ENCODE assay signal across 9 mouse cellular contexts in genomic region chr3:114065587-114065986, GRCm38 (mm10). TPM values are rescaled to one million over a fixed set of nuclear protein-coding genes. Genes with fewer than 3 reads are reported as not detected.
A peak's percentile ranks its signal among the peaks of the same experiment; 100 is the strongest.
DNase-seq lines count a peak whose midpoint lies in the region; TF ChIP-seq lines count a peak whose summit lies in the region.
"Had no signal": no experiment of that assay in that cellular context is flagged by ENCODE, and none has a peak within 500 bp of the region (broad histone marks: within the 10 kb centered on the region; RNA-seq: fewer than 3 reads in every experiment).

No protein-coding gene starts in this region.

- TF ChIP-seq CTCF in cerebellum, adult 2 months (IDR thresholded peaks at IDR 0.05; ENCODE audit: borderline replicate concordance, insufficient read depth, low read depth, low read length): no peak

- TF ChIP-seq POLR2A in cerebellum, adult 2 months (IDR thresholded peaks at IDR 0.05; ENCODE audit: borderline replicate concordance, insufficient read depth, low read length): no peak

- peak; percentile 6 to 8 for DNase-seq in heart, postnatal 10 days
- DNase-seq in heart, adult 8-10 months (ENCODE audit: low spot score): no peak
- DNase-seq in frontal cortex, adult 2 months (ENCODE audit: extremely low spot score in 1 of 2, low spot score in 1 of 2): peak; percentile 68 to 73
- peak; percentile 22 to 45 for DNase-seq in layer of hippocampus, postnatal 14 days (ENCODE audit: low spot score in 2 of 2)
- peak; percentile 61 to 63 for DNase-seq in right cerebral cortex, adult 2 months (ENCODE audit: low spot score in 2 of 2)
- no peak for DNase-seq in cerebellum, postnatal 4 days (ENCODE audit: low spot score in 2 of 2)
- DNase-seq in ovary, postnatal 36 days (ENCODE audit: low spot score): no peak
- no peak for DNase-seq in cerebellum, adult 2 months

- no peaks in the 10 kb centered on the region for H3K27me3 ChIP-seq in cerebellum, adult 2 months (ENCODE audit: control insufficient read depth, insufficient read depth, low read length)

- intact Hi-C loops in heart, postnatal 10 days (cut with DNase I): no loop called here

- H3K27ac ChIP-seq in cerebellum, adult 2 months (ENCODE audit: insufficient read depth, low read length): no peak overlapping the region

- WGBS in cerebellum, adult 2 months: 62% methylated on average over 4 of the region's 4 CpGs

- no peak overlapping the region for H3K4me3 ChIP-seq in cerebellum, adult 2 months (replicated peaks; ENCODE audit: insufficient read depth, low read depth, low read length)

- H3K4me1 ChIP-seq in cerebellum, adult 2 months (ENCODE audit: control insufficient read depth, insufficient read depth, low read length): no peaks in the 10 kb centered on the region

RNA-seq across cellular contexts. Expression of gene Col11a1, which starts 35.2 kb away (rescaled TPM):
- 1 to 10 TPM; 1.2 to 1.3 TPM for total RNA-seq in heart, postnatal 10 days (2021)
- total RNA-seq in heart, adult 8-10 months (2022): under 1 TPM in 2 of 4 experiments, not detected in 2; 0.22 to 0.32 TPM
- polyA plus RNA-seq in frontal cortex, adult 2 months (2012; rRNA removed): 12.9 and 14.6 TPM in 2 replicates
- 10 to 100 TPM; 14.6 to 15.9 TPM for total RNA-seq in layer of hippocampus, postnatal 14 days (2021)
- polyA plus RNA-seq in cerebellum, adult 2 months (2012; rRNA removed): 8.5 and 11.2 TPM in 2 replicates
- polyA plus RNA-seq: G1E had no signal

Comparison
In these comparisons a context has a peak if more than half of its experiments do, and no peak if none do; other contexts are left out.
1. DNase-seq: peak in heart, postnatal 10 days (2 of 2), frontal cortex, adult 2 months (2 of 2), layer of hippocampus, postnatal 14 days (2 of 2) and right cerebral cortex, adult 2 months (2 of 2); none in heart, adult 8-10 months (single experiment), cerebellum, postnatal 4 days (0 of 2), ovary, postnatal 36 days (single experiment) and cerebellum, adult 2 months (0 of 2).
2. RNA of gene Col11a1, which starts 35.2 kb away (total RNA-seq): 14.6 to 15.9 TPM in layer of hippocampus, postnatal 14 days; 1.2 to 1.3 TPM in heart, postnatal 10 days and 0.22 to 0.32 TPM in heart, adult 8-10 months; every median in the first group is over 4 times any median in the second.